Mouse (Mus musculus): ENCODE results near the gene Gfod1.

The Gfod1 gene

GRCm38 (mm10) chr13:43197187-43197586, 106.8 kb downstream of the Gfod1 start:
- DNase-seq, result no peak

GRCm38 (mm10) chr13:43196000-43196399, 108.0 kb downstream of the Gfod1 start:
- DNase-seq, result no peak

GRCm38 (mm10) chr13:43193932-43194331, 110.0 kb downstream of the Gfod1 start:
- peak; percentile 60 to 63 for DNase-seq

GRCm38 (mm10) chr13:43193266-43193665, 110.7 kb downstream of the Gfod1 start:
- DNase-seq, result no peak

GRCm38 (mm10) chr13:43191741-43192192, 112.2 kb downstream of the Gfod1 start:
- DNase-seq, result no peak

- DNase-seq, result no peak
Observed at GRCm38 (mm10) chr13:43191290-43191689, 112.7 kb downstream of the Gfod1 start.

- DNase-seq, result no peak
Observed at GRCm38 (mm10) chr13:43187736-43188135, 116.2 kb downstream of the Gfod1 start.

GRCm38 (mm10) chr13:43183248-43184055, 120.5 kb downstream of the Gfod1 start:
- no peak for DNase-seq

- peak; percentile 86 to 91 for DNase-seq
Observed at GRCm38 (mm10) chr13:43182465-43183201, 121.3 kb downstream of the Gfod1 start.

GRCm38 (mm10) chr13:43181104-43181503, 122.9 kb downstream of the Gfod1 start:
- no peak for DNase-seq

- no peak for DNase-seq
Observed at GRCm38 (mm10) chr13:43177317-43177716, 126.7 kb downstream of the Gfod1 start.

GRCm38 (mm10) chr13:43176676-43177075, 127.3 kb downstream of the Gfod1 start:
- no peak for DNase-seq

- peak; percentile 77 to 87 for DNase-seq
Observed at GRCm38 (mm10) chr13:43173262-43173661, 130.7 kb downstream of the Gfod1 start.

- DNase-seq, result peak; percentile 25 to 28
Observed at GRCm38 (mm10) chr13:43172036-43172713, 131.8 kb downstream of the Gfod1 start.

GRCm38 (mm10) chr13:43171020-43171710, 132.8 kb downstream of the Gfod1 start, which contains the start of gene Tbc1d7:
Gene Tbc1d7 (minus strand): TSS chr13:43171501.
- peak; percentile 99 to 100 for DNase-seq

- DNase-seq, result no peak
Observed at GRCm38 (mm10) chr13:43167721-43168120, 136.3 kb downstream of the Gfod1 start.

GRCm38 (mm10) chr13:43159429-43159828, 144.5 kb downstream of the Gfod1 start:
- no peak for DNase-seq

GRCm38 (mm10) chr13:43158281-43158680, 145.7 kb downstream of the Gfod1 start:
- no peak for DNase-seq

GRCm38 (mm10) chr13:43157370-43157769, 146.6 kb downstream of the Gfod1 start:
- no peak for DNase-seq

GRCm38 (mm10) chr13:43152005-43152520, 151.9 kb downstream of the Gfod1 start:
- no peak for DNase-seq

- no peak for DNase-seq
Observed at GRCm38 (mm10) chr13:43149661-43150060, 154.3 kb downstream of the Gfod1 start.

- DNase-seq, result no peak
Observed at GRCm38 (mm10) chr13:43148692-43149091, 155.3 kb downstream of the Gfod1 start.
